Mouse (Mus musculus) megakaryocyte, embryonic 14.5 days (primary cell): ENCODE measurements at regions not wholly inside any gene's neighbourhood (a gene's known extent, or its start where the extent isn't known, plus 50 kb on each side); places are given as distances from the start of the nearest gene placed in this dataset.

Experiments used
- FLI1 ChIP-seq: IDR thresholded peaks from 2 replicates; pipeline ENCODE4 v1.6.1; 2012; ENCODE audit warnings: low read length, inconsistent platforms, mixed read lengths
- GATA1 ChIP-seq: IDR thresholded peaks from 3 replicates; pipeline ENCODE4 v1.6.1; 2012; ENCODE audit warnings: mixed read lengths, low read length, inconsistent platforms, borderline replicate concordance

GRCm38 (mm10) chr13:71334925-71335324 is 493.3 kb upstream of the Adamts16 start:
- TF ChIP-seq FLI1 (no peak), GATA1 (no peak)
